Mouse (Mus musculus) heart, postnatal 0 days (tissue): ENCODE results near the gene Kdm5b. TPM values are rescaled to one million over a fixed set of nuclear protein-coding genes. Genes with fewer than 3 reads are reported as not detected.

Source experiments
- ATAC-seq: fragments of 200-750 bp; cut with Nextera tagmentation; 2 replicates; pipeline ENCODE4 v1.8.0; 2017; ENCODE audit warnings: low read depth, moderate number of reproducible peaks, moderate library complexity; ENCODE audit not compliant: insufficient read depth
- DNase-seq: peaks from one replicate; pipeline ENCODE4 v3.0.0-alpha.2; 2016; ENCODE audit warnings: low spot score
- H3K27ac ChIP-seq: fragments of 300-500 bp; sonication (generic); 2 replicates; pipeline ENCODE4 v1.5.1; 2014; ENCODE audit warnings: low read depth, mild to moderate bottlenecking
- H3K27me3 ChIP-seq: fragments of 300-500 bp; sonication (generic); 2 replicates; pipeline ENCODE4 v1.6.1; 2014; ENCODE audit warnings: low read length, mixed read lengths; ENCODE audit not compliant: control insufficient read depth, insufficient read depth
- H3K36me3 ChIP-seq: fragments of 300-500 bp; sonication (generic); replicated peaks from 2 replicates; pipeline ENCODE4 v1.6.1; 2014; ENCODE audit warnings: low read length, mixed read lengths; ENCODE audit not compliant: control insufficient read depth, insufficient read depth
- H3K4me1 ChIP-seq: fragments of 300-500 bp; sonication (generic); 2 replicates; pipeline ENCODE4 v1.6.1; 2014; ENCODE audit warnings: antibody characterized with exemption; ENCODE audit not compliant: control insufficient read depth, insufficient read depth
- H3K4me2 ChIP-seq: fragments of 300-500 bp; sonication (generic); 2 replicates; pipeline ENCODE4 v1.6.1; 2014; ENCODE audit warnings: low read depth, mild to moderate bottlenecking, low read length, moderate library complexity
- H3K4me3 ChIP-seq: fragments of 300-500 bp; sonication (generic); 2 replicates; pipeline ENCODE4 v1.5.1; 2014; ENCODE audit warnings: low read depth, low read length
- H3K9ac ChIP-seq: fragments of 300-500 bp; sonication (generic); replicated peaks from 2 replicates; pipeline ENCODE4 v1.6.1; 2014; ENCODE audit warnings: low read depth, low read length, mixed read lengths
- H3K9me3 ChIP-seq: fragments of 300-500 bp; sonication (generic); replicated peaks from 2 replicates; pipeline ENCODE4 v1.6.1; 2016; ENCODE audit warnings: low read length; ENCODE audit not compliant: control insufficient read depth
- CTCF ChIP-seq: IDR thresholded peaks from 2 replicates; pipeline ENCODE4 v1.5.1; 2016; ENCODE audit warnings: antibody characterized with exemption, control low read depth, low read depth
- EP300 ChIP-seq: IDR thresholded peaks from 2 replicates; pipeline ENCODE4 v1.6.1; 2016; ENCODE audit warnings: antibody characterized with exemption, low read depth
- WGBS: fragments of 180-500 bp; shearing (Covaris S2); extraction: QIAGEN DNeasy Blood & Tissue Kit; methylation state at CpG from one replicate; pipeline ENCODE4 v1.1.7; 2014; 5-methylcytosine and 5-hydroxymethylcytosine counted together
- polyA plus RNA-seq: library from polyadenylated mRNA; unstranded; fragments of >200 nt; fragmentation: Nextera tagmentation; extraction: Ambion mirVana; gene quantifications from 2 replicates; pipeline ENCODE4 v1.2.1, GENCODE M21; 2015
- total RNA-seq: library from RNA; depleted of rRNA; stranded (reverse); fragments of >200 nt; gene quantifications from 2 replicates; pipeline ENCODE4 v1.2.3, GENCODE M21; 2014; ENCODE audit warnings: low replicate concordance

The Kdm5b gene
- total and polyA plus RNA-seq, 2 experiments from 2014 or later: 19.0 to 30.1 TPM

DNA sequence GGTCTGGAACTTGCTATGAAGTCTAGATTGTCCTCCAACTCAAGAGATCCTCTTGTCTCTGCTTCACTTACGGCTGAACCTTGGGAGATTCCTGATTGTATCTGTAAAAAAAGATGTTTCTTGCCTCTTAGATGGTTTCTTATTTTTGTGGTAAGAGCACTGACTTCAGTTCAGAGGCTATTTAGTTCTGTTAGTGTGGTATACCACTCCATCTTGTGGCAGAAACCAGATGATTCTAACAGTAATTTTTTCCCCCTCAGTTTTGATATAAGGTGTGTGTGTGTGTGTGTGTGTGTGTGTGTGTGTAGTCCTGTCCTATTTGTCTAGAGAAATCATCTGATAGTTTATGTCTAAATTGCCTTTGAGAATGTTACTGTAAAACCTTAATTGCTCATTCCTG, 47.3 kb downstream of the Kdm5b start:
- Histone ChIP-seq H3K4me2 (no peak overlapping the region), H3K27me3 (no peaks in the 10 kb centered on the region), H3K4me1 (no peaks in the 10 kb centered on the region), H3K9ac (no peak overlapping the region), H3K36me3 (peaks cover 67% of the 10 kb centered on the region), H3K27ac (no peak overlapping the region), H3K4me3 (no peak overlapping the region), H3K9me3 (no peaks in the 10 kb centered on the region)
- TF ChIP-seq EP300 (no peak), CTCF (no peak; the same call in 1 of the 2 replicates)
- no peak for DNase-seq
- WGBS: 87% methylated on average over 1 of the region's 1 CpGs
- ATAC-seq: no peak

DNA sequence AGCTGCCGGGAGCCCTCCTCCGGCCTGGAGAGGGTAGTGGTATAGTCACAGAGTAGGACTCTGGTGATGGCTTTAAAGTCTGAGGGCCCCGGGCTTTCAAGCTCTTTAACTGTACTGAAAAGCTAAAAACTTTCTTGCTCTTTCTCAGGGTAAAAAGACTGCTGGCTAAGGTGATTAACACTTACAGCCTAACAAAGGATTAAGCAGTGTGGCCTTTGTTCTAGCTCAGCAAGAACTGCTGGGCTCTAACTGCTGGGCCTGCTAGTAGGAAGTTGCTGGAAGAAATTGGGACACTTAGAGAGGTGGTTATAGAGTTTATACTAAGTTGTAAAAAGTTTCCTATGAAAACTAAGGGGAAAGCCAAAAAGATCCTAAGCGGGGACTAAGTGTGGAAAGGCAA, 49.2 kb downstream of the Kdm5b start:
- ATAC-seq: no peak
- 88% methylated on average over 4 of the region's 4 CpGs for WGBS
- no peak for DNase-seq
- H3K4me3 ChIP-seq: no peak overlapping the region
- H3K27me3 ChIP-seq: no peaks in the 10 kb centered on the region
- no peak for TF ChIP-seq EP300
- H3K36me3 ChIP-seq: peaks cover 72% of the 10 kb centered on the region
- H3K4me2 ChIP-seq: no peak overlapping the region
- no peak overlapping the region for H3K9ac ChIP-seq
- no peak overlapping the region for H3K27ac ChIP-seq
- H3K4me1 ChIP-seq: no peaks in the 10 kb centered on the region
- no peaks in the 10 kb centered on the region for H3K9me3 ChIP-seq

DNA sequence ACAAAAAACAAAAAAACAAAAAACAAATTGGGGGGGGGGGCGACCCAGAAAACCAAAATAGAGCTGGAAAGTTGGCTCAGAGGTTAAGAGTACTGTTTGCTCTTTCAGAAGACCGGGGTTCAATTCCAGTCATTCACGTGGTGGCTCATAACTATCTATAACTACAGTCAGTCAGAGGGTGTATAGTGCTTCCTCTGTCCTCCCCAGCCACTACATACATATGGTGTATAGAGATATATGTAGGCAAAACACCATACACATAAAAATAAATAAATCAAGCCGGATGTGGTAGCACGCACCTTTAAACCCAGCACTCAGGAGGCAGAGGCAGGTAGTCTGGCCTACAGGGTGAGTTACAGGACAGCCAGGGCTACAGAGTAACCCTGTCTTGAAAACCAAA, 54.6 kb downstream of the Kdm5b start:
- H3K27ac ChIP-seq: no peak overlapping the region
- ATAC-seq (no peak), DNase-seq (no peak)
- peaks cover 71% of the 10 kb centered on the region for H3K36me3 ChIP-seq
- H3K4me3 ChIP-seq: no peak overlapping the region
- H3K9ac ChIP-seq: no peak overlapping the region
- WGBS: 91% methylated on average over 5 of the region's 5 CpGs
- no peak overlapping the region for H3K4me2 ChIP-seq
- no peak for TF ChIP-seq CTCF
- TF ChIP-seq EP300: no peak
- no peaks in the 10 kb centered on the region for H3K4me1 ChIP-seq
- H3K9me3 ChIP-seq: no peaks in the 10 kb centered on the region
- H3K27me3 ChIP-seq: no peaks in the 10 kb centered on the region

DNA sequence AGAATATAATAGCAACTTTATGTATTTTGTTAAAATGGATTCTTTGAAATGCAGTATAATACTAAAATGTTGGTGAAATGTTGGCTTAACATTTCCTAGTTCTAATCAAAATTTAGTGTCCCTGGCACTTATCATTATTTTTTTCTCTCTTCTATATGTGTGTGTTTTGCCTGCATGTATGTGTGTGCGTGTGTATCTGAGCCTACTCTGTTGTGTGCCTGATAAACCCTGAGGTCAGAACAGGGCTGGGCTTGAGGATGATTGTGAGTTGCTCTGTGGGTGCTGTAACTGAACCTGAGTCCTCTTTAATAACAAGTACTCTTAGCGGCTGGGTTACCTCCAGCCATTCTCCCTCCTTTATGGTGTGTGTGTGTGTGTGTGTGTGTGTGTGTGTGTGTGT, 55.0 kb downstream of the Kdm5b start:
- Histone ChIP-seq H3K27me3 (no peaks in the 10 kb centered on the region), H3K36me3 (peaks cover 76% of the 10 kb centered on the region), H3K4me2 (no peak overlapping the region), H3K27ac (no peak overlapping the region), H3K9ac (no peak overlapping the region), H3K4me1 (no peaks in the 10 kb centered on the region), H3K4me3 (no peak overlapping the region), H3K9me3 (no peaks in the 10 kb centered on the region)
- TF ChIP-seq CTCF (no peak), EP300 (no peak)
- WGBS: 88% methylated on average over 2 of the region's 2 CpGs
- ATAC-seq (no peak), DNase-seq (no peak)

DNA sequence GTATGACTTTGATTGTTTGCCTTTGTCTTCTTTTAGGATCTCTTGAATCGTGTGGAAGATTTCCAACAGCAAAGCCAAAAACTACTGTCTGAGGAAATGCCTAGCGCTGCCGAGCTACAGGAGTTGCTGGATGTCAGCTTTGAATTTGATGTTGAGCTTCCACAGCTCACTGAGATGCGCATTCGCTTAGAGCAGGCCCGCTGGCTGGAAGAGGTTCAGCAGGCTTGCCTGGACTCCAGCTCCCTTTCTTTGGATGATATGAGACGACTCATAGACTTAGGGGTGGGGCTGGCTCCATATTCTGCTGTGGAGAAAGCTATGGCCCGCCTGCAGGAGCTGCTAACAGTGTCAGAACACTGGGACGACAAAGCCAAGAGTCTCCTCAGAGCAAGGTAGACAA, 57.7 kb downstream of the Kdm5b start:
- Histone ChIP-seq H3K4me1 (no peaks in the 10 kb centered on the region), H3K9ac (no peak overlapping the region), H3K36me3 (peaks cover 87% of the 10 kb centered on the region), H3K27ac (no peak overlapping the region), H3K4me3 (no peak overlapping the region), H3K4me2 (no peak overlapping the region), H3K27me3 (no peaks in the 10 kb centered on the region), H3K9me3 (no peaks in the 10 kb centered on the region)
- TF ChIP-seq CTCF (no peak), EP300 (no peak)
- 68% methylated on average over 9 of the region's 9 CpGs for WGBS
- ATAC-seq: no peak
- DNase-seq: no peak

DNA sequence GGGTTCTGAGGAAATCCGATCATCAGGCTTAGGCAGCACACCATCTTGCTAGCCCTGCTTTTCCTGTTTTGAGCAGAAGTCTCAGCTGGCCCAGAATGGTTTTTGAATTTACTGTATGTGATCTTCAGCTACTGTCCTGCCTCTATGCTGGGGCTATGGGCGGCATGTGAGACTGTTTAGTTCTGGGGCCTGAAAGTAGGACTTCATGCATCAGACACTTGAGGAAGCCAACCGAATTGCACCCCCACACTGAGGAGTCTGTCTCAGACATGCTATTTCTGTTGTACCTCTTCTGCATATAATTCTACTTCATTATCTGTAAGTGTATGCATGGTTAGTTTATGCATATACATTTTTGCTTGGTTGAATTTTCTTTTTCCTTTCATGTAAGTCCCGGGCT, 65.4 kb downstream of the Kdm5b start:
- Histone ChIP-seq H3K4me3 (no peak overlapping the region), H3K27me3 (no peaks in the 10 kb centered on the region), H3K4me2 (no peak overlapping the region), H3K4me1 (no peaks in the 10 kb centered on the region), H3K36me3 (peaks cover 98% of the 10 kb centered on the region), H3K9me3 (no peaks in the 10 kb centered on the region), H3K27ac (no peak overlapping the region), H3K9ac (no peak overlapping the region)
- TF ChIP-seq EP300: no peak
- no peak for TF ChIP-seq CTCF
- WGBS: 89% methylated on average over 4 of the region's 4 CpGs
- no peak for DNase-seq
- no peak for ATAC-seq
